23 mouse cellular contexts compared by ENCODE assay signal in the genomic region with DNA sequence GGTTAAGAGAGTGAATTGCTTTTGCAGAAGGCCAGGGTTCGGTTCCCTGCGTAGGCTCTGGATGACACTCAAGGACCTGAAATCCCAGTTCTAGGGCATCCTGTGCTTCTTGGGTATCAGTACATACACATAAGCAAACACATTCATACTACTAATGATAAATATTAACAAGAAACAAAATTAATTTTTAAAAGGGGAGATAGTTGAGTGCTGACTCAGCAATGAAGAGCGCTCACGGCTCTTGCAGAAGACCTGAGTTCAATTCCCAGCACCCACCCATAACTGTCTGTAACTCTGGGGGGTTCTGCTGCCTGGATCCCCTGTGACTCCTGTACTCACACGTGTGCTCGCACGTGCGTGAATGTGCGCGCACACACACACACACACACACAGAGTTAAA. TPM values are rescaled to one million over a fixed set of nuclear protein-coding genes. Genes with fewer than 3 reads are reported as not detected.
"Had no signal": no experiment of that assay in that cellular context is flagged by ENCODE, and none has a peak within 500 bp of the region (broad histone marks: within the 10 kb centered on the region; RNA-seq: fewer than 3 reads in every experiment).

No protein-coding gene starts in this region.

- H3K9ac ChIP-seq: heart, embryonic 13.5 days; heart, embryonic 15.5 days; hindbrain, embryonic 13.5 days; hindbrain, embryonic 15.5 days; limb, embryonic 12.5 days; liver, embryonic 13.5 days had no signal

- H3K9me3 ChIP-seq: heart, embryonic 13.5 days; heart, embryonic 15.5 days; hindbrain, embryonic 13.5 days; hindbrain, embryonic 15.5 days; limb, embryonic 10.5 days; limb, embryonic 12.5 days; liver, embryonic 13.5 days had no signal

- H3K4me2 ChIP-seq: heart, embryonic 11.5 days; heart, embryonic 13.5 days; heart, embryonic 15.5 days; hindbrain, embryonic 13.5 days; hindbrain, embryonic 15.5 days; limb, embryonic 12.5 days; liver, embryonic 11.5 days; liver, embryonic 13.5 days had no signal

- H3K36me3 ChIP-seq: heart, embryonic 15.5 days; hindbrain, embryonic 15.5 days; liver, embryonic 13.5 days had no signal

- H3K4me3 ChIP-seq: heart, adult 2 months; heart, embryonic 13.5 days; heart, embryonic 15.5 days; hindbrain, embryonic 13.5 days; hindbrain, embryonic 15.5 days; layer of hippocampus, adult 2 months; left cerebral cortex, adult 2 months; limb, embryonic 10.5 days; limb, embryonic 12.5 days; liver, embryonic 13.5 days had no signal

- H3K27ac ChIP-seq: heart, adult 2 months; heart, embryonic 13.5 days; heart, embryonic 15.5 days; hindbrain, embryonic 13.5 days; hindbrain, embryonic 15.5 days; hindbrain, postnatal 0 days; layer of hippocampus, adult 2 months; left cerebral cortex, adult 2 months; limb, embryonic 10.5 days; limb, embryonic 12.5 days; liver, embryonic 13.5 days had no signal

- ATAC-seq: hindbrain, postnatal 0 days had no signal

- DNase-seq: gastrocnemius, postnatal 14 days; gastrocnemius, postnatal 36 days; heart, adult 11 months; heart, adult 2 months; heart, postnatal 14 days; heart, postnatal 36 days; kidney, adult 18-20 months; kidney, adult 8-10 months; kidney, postnatal 10 days; liver; liver, embryonic 13.5 days had no signal

RNA-seq across cellular contexts. Expression of gene Cygb, which starts 35.5 kb away (rescaled TPM):
- total RNA-seq: hematopoietic stem cell, adult 5-6 weeks had no signal
